Mouse (Mus musculus): Measurements from ENCODE around the gene Dse. TPM values are rescaled to one million over a fixed set of nuclear protein-coding genes. Genes with fewer than 3 reads are reported as not detected.

Dse gene
- polyA plus RNA-seq, 1 experiment = not detected

DNA sequence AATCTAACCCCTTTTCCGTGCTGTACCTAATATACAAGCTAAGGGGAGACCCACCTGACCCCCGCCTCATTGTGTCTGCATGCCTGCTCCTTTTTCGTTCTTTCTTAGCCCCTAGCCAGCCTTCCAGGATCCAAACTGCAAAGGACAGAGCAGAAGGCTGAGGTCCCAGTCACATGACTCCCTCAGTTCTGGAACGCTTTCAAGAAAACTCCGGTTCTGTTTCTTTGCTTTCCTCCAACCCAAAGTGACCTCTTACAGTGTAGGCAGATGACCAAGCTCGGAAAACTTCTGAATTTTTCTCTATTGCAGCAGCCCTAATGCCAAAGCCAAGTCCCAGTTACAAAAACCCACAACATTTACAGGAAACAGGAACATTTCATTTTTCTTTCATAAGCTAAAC is 79.1 kb downstream of the Dse start:
- no peak overlapping the region for H3K4me3 ChIP-seq (replicated peaks)
- TF ChIP-seq GATA1 (IDR thresholded peaks at IDR 0.05; ENCODE audit: low read length) (no peak), TAL1 (IDR thresholded peaks at IDR 0.05; ENCODE audit: low read length) (no peak)
- no peaks in the 10 kb centered on the region for H3K9me3 ChIP-seq (ENCODE audit: control insufficient read depth, low read length)

DNA sequence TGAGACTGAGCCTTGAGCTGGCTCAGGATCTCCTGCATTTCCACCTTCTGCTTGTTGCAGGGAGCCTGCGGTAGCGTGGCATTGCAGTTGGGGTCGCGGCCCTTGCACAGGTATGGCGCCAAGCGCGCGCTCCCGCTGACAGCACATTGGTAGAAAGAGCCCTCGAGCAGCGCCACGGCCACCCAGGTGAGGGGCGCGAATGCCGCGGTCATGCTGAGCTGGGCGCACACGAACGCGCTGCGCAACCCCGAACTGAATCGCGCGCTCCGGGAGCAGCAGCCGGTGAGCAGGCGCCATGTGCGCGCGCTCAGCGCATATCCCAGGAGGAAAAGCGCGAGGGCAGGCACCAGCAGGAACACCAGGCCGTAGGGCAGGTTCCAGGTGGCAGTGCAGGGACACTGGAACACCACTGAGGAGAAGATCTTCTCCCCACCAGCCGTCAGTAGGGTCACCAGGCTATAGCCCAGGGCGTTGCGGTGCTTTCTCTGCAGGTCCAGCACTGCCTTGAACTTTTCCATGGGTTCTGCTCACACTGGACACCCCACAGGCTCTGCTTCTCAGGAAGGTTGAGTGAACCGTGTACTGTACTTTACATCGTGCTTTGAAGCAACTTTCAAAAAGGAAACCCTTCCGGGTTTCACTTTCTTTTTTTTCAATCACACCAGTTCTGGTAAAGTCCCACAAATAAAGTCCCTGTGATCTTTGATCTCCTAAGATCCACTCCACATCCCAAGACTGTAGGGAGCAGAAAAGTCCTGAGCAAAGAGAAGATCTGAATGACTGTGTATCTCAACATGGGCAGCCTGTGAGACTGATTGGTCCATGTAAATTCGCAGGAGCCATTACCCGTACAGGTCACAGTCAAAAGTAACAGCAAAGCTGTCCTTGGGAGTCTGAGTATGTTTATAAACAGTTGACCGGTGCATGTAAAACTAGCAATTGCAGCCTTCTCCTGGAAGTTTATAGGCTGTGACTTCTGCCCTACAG is 79.8 kb downstream of the Dse start, which contains the start of gene Calhm6:
Calhm6 (minus strand) TSS at position 593 of the 987 bp plus-strand sequence.
- Histone ChIP-seq H3K4me3 (replicated peaks) (peak within 1 kb of the TSS; percentile 22), H3K4me1 (ENCODE audit: control insufficient read depth) (no peaks in the 10 kb centered on the region), H3K9me3 (ENCODE audit: control insufficient read depth, low read length) (no peaks in the 10 kb centered on the region), H3K27me3 (ENCODE audit: control insufficient read depth) (peaks cover 5% of the 10 kb centered on the region), H3K36me3 (ENCODE audit: control insufficient read depth) (no peaks in the 10 kb centered on the region)
- TF ChIP-seq GATA1 (IDR thresholded peaks at IDR 0.05; ENCODE audit: low read length) (no peak), TAL1 (IDR thresholded peaks at IDR 0.05; ENCODE audit: low read length) (no peak)

More for the DNA sequence above, 79.1 kb downstream of the Dse start:
- H3K36me3 ChIP-seq (ENCODE audit: control insufficient read depth) = no peaks in the 10 kb centered on the region
- H3K4me1 ChIP-seq (ENCODE audit: control insufficient read depth) = no peaks in the 10 kb centered on the region
- peaks cover 5% of the 10 kb centered on the region for H3K27me3 ChIP-seq (ENCODE audit: control insufficient read depth)

DNA sequence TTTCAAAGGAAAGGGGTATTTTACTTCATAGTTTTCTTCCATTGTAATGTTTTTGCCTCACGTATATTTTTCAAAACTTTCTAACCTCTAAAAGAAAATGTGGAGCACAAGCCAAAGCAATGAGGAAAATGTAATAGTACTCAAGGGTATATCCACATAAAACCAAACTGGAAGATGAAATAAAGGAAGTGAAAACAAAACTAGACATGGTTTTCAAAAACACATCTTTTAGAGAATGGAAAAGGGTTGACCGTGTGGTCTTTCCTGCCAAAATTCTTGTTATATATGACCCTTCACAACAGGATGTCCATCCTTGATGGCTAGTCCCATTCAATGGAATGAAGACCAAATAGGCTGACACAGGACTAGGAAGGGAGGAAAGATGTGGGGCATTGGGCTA is 89.1 kb downstream of the Dse start:
- Histone ChIP-seq H3K9me3 (ENCODE audit: control insufficient read depth, low read length) (no peaks in the 10 kb centered on the region), H3K4me3 (replicated peaks) (no peak overlapping the region), H3K27me3 (ENCODE audit: control insufficient read depth) (no peaks in the 10 kb centered on the region), H3K36me3 (ENCODE audit: control insufficient read depth) (no peaks in the 10 kb centered on the region), H3K4me1 (ENCODE audit: control insufficient read depth) (no peaks in the 10 kb centered on the region)
- TF ChIP-seq TAL1 (IDR thresholded peaks at IDR 0.05; ENCODE audit: low read length) (no peak), GATA1 (IDR thresholded peaks at IDR 0.05; ENCODE audit: low read length) (no peak)

DNA sequence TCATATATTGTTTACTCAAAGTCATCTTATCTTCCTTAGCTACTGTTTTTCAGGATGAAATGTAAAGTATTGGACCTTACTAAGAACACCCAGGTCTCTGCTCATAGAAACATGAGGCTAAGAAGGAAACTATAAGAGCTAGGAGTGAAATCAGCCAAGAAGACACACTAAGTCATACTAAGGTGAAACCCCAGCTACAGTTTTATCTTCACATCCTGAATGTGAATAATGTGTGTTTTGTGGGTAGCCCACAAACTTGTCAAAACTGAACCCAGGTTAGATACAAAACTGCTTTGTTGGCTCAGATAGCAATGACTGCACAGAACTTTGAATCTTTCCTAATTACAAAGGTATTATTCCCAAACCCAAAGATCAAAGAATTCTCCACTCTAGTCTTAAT is 89.7 kb downstream of the Dse start:
- H3K4me1 ChIP-seq (ENCODE audit: control insufficient read depth) = no peaks in the 10 kb centered on the region
- H3K4me3 ChIP-seq (replicated peaks) = no peak overlapping the region
- TF ChIP-seq GATA1 (IDR thresholded peaks at IDR 0.05; ENCODE audit: low read length) (no peak), TAL1 (IDR thresholded peaks at IDR 0.05; ENCODE audit: low read length) (no peak)
- H3K27me3 ChIP-seq (ENCODE audit: control insufficient read depth) = no peaks in the 10 kb centered on the region
- H3K36me3 ChIP-seq (ENCODE audit: control insufficient read depth) = no peaks in the 10 kb centered on the region
- no peaks in the 10 kb centered on the region for H3K9me3 ChIP-seq (ENCODE audit: control insufficient read depth, low read length)

DNA sequence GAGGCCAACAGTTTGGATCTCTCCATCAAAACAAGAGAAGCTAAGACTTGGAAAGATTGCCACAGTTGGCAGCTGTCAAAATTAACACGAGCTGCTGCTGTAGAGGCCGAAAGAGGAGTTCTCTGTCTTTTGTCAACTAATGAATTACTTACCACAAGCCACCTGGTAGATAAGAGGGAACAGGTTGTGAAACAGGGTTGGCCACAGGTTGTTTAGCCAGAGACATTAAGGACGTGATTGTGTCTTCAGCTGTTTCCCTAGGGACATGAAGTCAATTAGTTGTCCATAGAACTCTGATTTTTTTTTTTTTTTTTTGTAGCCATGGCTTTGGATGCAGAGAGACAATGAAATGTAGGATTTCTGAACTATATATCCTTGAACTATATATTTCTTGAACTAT is 90.4 kb downstream of the Dse start:
- no peaks in the 10 kb centered on the region for H3K27me3 ChIP-seq (ENCODE audit: control insufficient read depth)
- H3K36me3 ChIP-seq (ENCODE audit: control insufficient read depth) = no peaks in the 10 kb centered on the region
- no peak overlapping the region for H3K4me3 ChIP-seq (replicated peaks)
- no peaks in the 10 kb centered on the region for H3K9me3 ChIP-seq (ENCODE audit: control insufficient read depth, low read length)
- TF ChIP-seq GATA1 (IDR thresholded peaks at IDR 0.05; ENCODE audit: low read length) (no peak), TAL1 (IDR thresholded peaks at IDR 0.05; ENCODE audit: low read length) (no peak)
- no peaks in the 10 kb centered on the region for H3K4me1 ChIP-seq (ENCODE audit: control insufficient read depth)

- H3K4me1 ChIP-seq (ENCODE audit: control insufficient read depth) = no peaks in the 10 kb centered on the region
- H3K4me3 ChIP-seq (replicated peaks) = no peak overlapping the region
- no peaks in the 10 kb centered on the region for H3K27me3 ChIP-seq (ENCODE audit: control insufficient read depth)
- H3K36me3 ChIP-seq (ENCODE audit: control insufficient read depth) = no peaks in the 10 kb centered on the region
- TF ChIP-seq TAL1 (IDR thresholded peaks at IDR 0.05; ENCODE audit: low read length) (no peak), GATA1 (IDR thresholded peaks at IDR 0.05; ENCODE audit: low read length) (no peak)
- no peaks in the 10 kb centered on the region for H3K9me3 ChIP-seq (ENCODE audit: control insufficient read depth, low read length)
Measured at GRCm38 (mm10) chr10:34111964-34112738, 95.4 kb downstream of the Dse start.

DNA sequence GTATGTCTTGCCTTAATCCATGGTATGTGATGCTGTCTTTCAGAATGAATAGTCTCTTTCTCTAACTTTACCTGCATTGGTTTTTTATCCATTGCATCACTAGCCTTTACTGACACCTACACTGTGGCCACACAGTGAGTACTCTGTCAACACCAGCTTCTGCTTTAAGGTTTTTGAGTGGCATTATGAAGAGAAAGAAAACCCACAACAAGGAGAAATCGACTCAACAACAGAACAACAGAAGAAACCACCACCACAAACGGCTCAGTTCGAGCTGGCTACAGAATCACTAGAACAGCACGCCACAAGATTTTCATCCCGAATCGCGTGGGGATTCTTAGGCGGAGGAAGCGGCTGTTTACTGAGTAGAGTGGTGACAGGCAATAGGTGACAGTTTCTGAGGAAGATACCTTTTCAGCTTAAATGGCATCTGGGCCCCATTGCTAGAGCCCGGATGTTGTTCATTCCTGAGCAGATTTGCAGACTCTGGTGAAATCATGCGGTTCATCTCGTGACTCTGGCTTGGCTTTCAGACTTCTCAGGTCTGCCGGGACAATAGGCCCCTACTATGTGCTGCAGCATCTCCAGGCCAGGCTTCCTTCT is 96.6 kb downstream of the Dse start:
- no peaks in the 10 kb centered on the region for H3K4me1 ChIP-seq (ENCODE audit: control insufficient read depth)
- TF ChIP-seq TAL1 (IDR thresholded peaks at IDR 0.05; ENCODE audit: low read length) (no peak), GATA1 (IDR thresholded peaks at IDR 0.05; ENCODE audit: low read length) (no peak)
- H3K27me3 ChIP-seq (ENCODE audit: control insufficient read depth) = no peaks in the 10 kb centered on the region
- H3K36me3 ChIP-seq (ENCODE audit: control insufficient read depth) = no peaks in the 10 kb centered on the region
- no peak overlapping the region for H3K4me3 ChIP-seq (replicated peaks)
- H3K9me3 ChIP-seq (ENCODE audit: control insufficient read depth, low read length) = no peaks in the 10 kb centered on the region

Other genes with a start within 250 kb of the Dse start
- gene Rwdd1, start 188.1 kb downstream of the Dse start, polyA plus RNA-seq (2012) = 2.7 and 3.2 TPM in 2 replicates
- gene Trappc3l, start 170.1 kb downstream of the Dse start, polyA plus RNA-seq (2012) = not detected in 2 replicates
- gene Calhm4, start 163.4 kb downstream of the Dse start, polyA plus RNA-seq (2012) = not detected in 2 replicates
- not detected in 2 replicates for gene Calhm5, start 111.2 kb downstream of the Dse start, polyA plus RNA-seq (2012)
- gene Calhm6, start 79.7 kb downstream of the Dse start, polyA plus RNA-seq (2012) = 0.05 TPM in 1 of 2 replicates, not detected in the other
- gene Tspyl1, start 74.5 kb upstream of the Dse start, polyA plus RNA-seq (2012) = 1.7 and 2.7 TPM in 2 replicates
- 0.03 TPM in 1 of 2 replicates, not detected in the other for gene Tspyl4, start 89.7 kb upstream of the Dse start, polyA plus RNA-seq (2012)
- not detected in 2 replicates for gene Col10a1, start 182.3 kb upstream of the Dse start, polyA plus RNA-seq (2012)
- gene Nt5dc1, start 210.8 kb upstream of the Dse start, polyA plus RNA-seq (2012) = 0.14 and 0.17 TPM in 2 replicates